Mouse (Mus musculus): ENCODE measurements around the gene Hoxa2.

DNA sequence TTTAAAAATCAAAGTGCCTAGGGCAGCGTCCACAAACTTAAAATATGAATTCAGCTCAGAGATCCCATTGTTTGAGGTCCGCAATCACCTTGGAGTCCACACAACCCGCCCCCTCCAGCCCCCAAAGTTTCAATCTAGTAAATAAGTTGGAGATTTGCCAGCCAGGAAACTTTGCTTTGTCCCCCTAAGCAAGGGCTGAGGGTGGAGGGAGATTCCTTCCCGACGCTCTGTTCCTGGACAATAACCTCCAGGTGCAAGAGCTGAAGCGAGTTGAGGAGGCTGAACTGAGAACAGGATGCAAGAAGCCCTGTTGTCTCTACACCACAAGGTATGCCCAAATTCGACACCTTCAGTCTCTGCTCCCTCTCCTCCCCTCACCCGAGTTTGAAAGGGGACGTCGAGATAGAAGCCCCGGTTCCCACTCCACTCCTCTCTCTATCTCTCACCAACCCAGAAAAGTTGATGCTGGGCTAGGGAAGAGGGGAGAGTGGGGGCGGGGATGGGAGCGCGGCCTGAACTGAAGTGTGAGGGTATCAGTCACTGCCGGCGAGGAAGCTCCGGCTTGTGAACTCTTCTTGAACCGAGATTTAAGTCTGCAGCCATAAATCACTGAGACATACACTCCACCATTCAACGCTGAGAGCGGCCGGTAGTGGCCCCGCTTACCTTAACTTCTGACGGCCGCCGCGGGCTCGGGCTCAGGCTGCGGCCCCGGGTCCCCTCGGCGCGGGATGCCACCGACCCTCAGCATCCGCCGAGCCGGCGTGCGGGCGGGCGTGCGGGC, 10.5 kb upstream of the Hoxa2 start:
- TF ChIP-seq ZNF384 (IDR thresholded peaks at IDR 0.05; ENCODE audit: low read depth, low read length) (no peak), MAFK (IDR thresholded peaks at IDR 0.05; ENCODE audit: insufficient read depth, low read depth, low read length) (no peak), ZC3H11A (IDR thresholded peaks at IDR 0.05; ENCODE audit: borderline replicate concordance, low read depth, low read length) (no peak), HCFC1 (IDR thresholded peaks at IDR 0.05; ENCODE audit: borderline replicate concordance, insufficient read depth, low read length) (no peak)

Data from ES-E14 (cell line).